Mouse (Mus musculus) neutrophil, adult 5-6 weeks (primary cell): ENCODE results near the gene Scarb2. TPM values are rescaled to one million over a fixed set of nuclear protein-coding genes. Genes with fewer than 3 reads are reported as not detected.

Experiments used
- ATAC-seq: fragments of 151-379, 151-347 bp; 2 replicates; pipeline ENCODE4 v1.8.0; 2017; ENCODE audit warnings: mild to moderate bottlenecking, moderate TSS enrichment; ENCODE audit not compliant: insufficient number of reproducible peaks, poor library complexity, low FRiP score, severe bottlenecking; ENCODE audit errors: extremely low read depth
- total RNA-seq: library from RNA; stranded (forward); fragments of 200-1000 nt; gene quantifications from 2 replicates; pipeline ENCODE4 v1.2.3, GENCODE M21; 2017

Scarb2 gene
- total RNA-seq, 1 experiment from 2014 or later, result 64.9 TPM

DNA sequence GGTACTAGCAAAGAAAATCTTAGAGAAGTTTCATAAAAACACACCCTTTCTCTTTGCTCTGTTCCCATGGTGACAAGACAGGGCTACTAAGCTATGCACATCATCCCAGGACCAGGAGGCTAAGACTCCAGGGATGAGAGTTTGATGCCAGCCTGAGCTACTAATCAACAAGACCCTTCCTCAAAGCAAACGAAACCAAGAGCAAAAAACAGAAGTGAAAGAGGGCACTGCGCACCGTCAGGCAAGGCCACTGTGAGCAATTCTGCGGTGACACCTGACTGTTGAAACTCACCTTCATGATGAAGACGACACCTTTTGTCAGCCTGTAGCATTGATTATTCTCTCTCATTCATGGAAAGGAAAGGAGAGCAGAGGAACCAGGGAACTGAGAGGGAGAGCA is 53.8 kb downstream of the Scarb2 start:
- ATAC-seq, result no peak

DNA sequence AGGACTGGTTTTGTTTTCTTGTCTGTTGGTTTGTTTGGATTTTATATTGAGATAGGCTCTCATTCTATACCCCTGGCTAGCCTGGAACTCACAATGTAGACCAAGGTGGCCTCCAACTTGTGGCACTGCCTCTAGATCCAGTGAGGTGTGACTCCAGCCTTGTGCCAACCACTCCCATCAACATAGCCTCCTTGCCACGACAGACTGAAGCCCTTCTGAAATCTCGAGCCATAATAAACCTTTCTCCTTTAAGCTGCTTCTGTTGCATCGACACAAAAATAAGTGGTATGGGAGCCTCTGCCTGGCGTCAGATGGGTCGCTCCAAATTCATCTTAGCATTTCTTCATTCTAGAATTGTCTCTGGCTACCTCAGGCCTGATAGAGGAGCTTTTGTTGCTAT is 59.9 kb downstream of the Scarb2 start:
- no peak for ATAC-seq

DNA sequence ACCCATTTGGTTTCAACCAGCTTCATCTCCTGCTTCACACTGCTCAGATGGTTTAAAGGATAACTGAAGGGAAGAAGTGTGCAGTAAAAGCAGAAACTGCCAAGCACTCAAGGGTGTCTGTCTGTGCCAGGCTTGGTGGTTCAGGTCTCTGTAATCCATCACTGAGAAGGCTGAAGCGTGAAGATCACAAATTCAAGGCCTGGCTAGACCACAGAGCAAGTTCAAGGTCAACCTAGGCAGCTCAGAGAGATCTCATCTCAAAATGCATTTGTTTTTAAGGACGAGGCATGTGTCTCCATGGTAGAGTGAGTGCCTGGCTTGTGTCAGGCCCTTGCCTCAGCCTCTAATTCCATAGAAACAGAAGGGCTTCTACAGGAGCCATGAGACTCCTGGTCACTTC is 61.6 kb downstream of the Scarb2 start:
- ATAC-seq, result no peak

DNA sequence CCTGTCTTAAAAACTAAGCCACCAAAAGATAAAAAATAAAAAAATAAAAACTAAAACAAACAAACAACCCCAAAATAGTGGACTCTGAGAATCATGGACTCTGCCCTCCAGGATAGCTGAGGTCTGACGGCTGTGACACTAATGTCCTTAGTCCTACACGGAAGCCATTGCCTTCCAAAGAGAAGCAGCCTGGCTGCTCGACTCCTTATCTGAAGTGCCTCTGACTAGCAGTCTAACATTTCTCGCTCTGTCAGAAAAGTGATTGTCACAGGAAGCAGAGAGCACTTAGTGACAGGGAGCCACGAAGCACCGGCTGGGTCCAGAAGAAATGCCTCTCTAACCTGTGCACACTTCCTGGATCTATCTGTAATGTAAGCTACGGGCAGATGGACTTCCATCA is 63.7 kb downstream of the Scarb2 start:
- ATAC-seq, result no peak

DNA sequence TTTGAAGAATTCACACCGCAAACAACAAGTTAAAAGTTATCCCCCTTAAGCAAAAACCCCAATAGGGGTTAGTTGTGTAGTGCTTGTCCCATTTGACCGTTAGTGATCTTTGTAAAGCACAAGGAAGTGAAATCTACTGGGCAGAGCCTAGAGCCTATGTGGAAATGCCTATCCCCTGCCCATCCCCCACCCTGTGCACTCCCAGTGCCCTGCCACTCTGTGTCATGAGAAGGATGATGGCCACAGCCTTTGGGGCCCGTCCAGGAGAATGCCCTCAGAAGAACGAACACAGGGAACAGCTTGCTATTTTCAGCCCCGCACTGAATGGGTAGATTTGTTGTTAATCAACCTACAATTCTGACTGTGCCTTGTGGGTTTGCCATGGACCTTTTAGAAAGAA is 65.1 kb downstream of the Scarb2 start:
- peak; percentile 27; the same call in 1 of the 2 replicates for ATAC-seq

DNA sequence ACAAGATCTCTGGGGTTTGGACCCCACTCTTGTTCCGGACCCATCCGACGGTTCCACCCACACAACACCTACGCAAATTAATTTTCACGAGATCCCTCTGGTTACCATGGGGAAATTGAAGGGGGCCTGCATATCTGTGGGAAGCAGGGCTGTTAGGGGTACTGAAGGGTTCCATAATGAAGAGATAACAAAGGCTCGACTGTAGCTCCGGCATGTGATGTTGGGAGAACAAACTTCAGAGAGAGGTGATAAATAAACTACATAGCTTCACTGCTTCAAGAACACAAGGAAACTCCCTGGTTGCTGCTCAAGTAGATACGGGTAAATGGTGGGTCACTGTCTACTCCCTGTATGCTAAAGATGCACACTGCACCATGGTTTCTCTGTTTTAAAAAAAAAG is 68.1 kb downstream of the Scarb2 start:
- ATAC-seq, result no peak

DNA sequence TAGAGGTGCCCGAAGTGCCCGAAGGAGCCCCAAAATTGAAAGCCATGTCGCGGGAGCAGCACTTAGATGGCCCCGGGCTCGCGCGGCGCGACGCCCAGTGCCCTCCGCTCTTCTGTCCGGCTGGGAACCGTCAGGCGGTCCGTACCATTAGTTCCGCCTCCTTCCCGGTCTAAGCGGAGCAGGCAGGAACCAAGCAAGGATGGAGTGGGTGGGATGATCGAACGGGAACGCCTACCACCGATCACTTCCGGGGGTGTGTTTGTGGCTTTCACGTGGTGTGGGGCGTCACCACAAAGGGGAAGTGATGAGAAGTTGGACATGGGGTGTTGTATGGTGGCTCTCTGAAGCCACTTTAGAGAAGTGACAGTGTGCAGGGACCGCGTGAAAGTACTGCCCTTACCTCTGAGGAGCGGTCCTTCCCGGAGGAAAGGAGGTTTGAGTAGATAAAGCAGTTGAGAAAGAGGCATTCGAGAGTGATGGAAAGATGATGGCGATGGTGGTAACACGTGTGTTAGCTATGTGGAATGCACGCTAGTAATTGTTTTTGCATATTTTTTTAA is 71.5 kb downstream of the Scarb2 start, which contains the start of gene Nup54:
Gene Nup54 (minus strand): TSS at position 195 of the 560 bp plus-strand sequence.
- ATAC-seq, result peak; percentile 98

DNA sequence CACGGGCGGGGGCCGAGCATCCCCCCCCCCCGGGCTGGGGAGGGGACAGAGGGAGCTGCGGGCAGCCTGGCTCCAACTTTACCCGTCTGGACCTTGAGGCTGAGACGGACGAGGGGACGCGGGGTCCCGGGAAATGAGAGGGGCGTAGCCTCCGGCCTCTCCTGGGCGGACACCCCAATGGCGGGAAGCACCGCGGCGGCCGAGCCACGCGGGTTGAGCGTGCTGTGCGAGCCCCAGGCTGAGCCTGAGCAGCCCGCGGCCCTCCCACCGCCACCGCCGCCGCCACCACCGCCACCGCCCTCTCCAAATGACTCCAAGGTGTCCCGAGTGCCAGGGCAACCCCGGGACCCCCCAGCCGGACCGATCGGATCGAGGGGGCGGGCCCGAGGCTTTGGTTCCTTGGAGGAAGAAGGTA is 72.1 kb downstream of the Scarb2 start:
- no peak for ATAC-seq

DNA sequence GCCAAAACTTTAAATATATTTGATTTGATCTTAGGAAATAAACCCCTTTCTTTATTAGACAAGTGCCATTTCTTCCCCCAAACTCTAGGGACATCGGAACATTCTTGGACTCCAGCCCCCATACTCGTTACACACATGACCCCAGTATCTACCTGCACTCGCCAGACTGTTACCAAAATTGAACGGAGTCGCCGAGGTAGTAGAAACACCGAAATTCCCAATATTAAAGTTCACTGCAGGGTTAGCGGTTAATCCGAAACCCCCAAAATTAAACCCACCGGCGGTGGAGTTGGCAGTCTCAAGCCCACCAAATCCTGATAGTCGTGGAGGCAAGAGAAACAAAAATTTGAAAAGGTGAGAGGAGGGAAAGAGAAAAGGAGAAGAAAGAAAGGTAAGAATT is 72.6 kb downstream of the Scarb2 start:
- ATAC-seq, result no peak

DNA sequence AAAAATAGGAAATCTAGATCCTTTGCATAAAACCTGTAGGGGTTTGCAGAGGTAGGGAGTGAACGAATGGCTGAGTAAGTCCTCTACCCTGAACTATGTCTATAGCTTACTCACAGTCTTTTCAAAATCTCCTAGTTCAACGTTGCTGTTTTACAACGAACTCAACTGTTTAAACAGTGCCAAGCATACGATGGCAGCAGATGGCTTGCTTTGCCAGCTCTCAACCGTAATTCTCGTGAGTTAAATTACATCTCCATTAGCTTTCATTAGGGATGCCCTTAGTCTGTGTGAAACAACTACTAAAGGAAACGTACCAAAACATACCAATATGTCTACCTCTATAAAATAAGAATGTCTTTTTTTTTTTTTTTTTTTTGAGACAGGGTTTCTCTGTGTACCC is 75.0 kb downstream of the Scarb2 start:
- ATAC-seq, result no peak

DNA sequence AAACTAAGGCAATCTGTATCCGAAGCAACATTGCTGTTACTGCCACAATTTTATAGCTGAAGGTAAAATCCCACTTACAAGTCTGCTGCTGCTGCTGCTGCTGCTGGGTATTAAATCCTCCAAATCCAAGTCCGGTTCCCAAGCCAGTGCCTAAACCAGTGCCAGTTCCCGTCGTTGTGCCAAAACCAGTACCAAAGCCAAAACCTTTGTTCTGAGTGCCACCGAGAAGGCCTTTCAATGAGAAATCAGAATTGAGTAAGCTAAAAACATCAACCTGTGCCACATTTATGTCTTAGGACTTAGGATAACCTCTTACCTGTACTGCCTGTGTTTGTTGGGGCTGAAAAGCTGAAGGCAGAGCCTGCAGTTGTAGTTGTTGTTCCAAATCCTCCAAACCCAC is 75.9 kb downstream of the Scarb2 start:
- ATAC-seq, result no peak

DNA sequence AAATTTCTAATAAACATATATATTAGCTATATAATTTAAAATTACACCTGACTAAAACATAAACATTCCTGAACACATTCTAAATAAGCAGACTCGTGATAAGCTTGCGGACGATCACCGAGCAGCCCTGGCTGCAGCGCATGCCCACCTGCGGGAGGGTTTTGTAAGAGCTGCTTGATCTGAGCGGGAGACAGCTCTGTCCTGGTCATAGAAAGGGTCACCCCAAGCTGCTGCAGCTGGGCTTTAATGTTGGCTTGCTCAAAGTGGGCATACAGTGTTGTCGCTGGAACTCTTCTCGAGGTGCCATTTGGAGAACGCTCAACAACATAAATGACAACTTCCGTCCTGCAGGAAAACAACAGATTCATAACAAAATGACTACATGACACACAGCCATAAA is 82.5 kb downstream of the Scarb2 start:
- ATAC-seq, result no peak

DNA sequence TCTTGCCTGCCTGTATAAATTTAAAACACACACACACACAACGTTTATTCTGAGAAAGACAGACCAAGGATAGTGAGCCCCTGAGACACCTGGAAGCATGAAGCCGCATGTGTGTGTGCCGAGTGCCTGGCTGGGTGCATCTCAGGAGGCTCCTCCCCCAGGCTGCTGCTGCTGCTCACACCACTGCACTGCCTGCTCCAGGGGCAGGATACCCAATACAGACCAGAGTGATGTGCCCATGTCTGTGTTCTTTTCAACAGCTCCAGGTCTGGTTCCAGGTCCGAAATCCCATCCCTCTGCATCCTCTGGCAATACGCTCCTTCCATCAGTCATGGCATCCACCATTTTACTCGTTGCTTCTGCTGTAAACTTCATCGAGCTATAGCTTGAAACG is 92.7 kb downstream of the Scarb2 start:
- ATAC-seq, result no peak

DNA sequence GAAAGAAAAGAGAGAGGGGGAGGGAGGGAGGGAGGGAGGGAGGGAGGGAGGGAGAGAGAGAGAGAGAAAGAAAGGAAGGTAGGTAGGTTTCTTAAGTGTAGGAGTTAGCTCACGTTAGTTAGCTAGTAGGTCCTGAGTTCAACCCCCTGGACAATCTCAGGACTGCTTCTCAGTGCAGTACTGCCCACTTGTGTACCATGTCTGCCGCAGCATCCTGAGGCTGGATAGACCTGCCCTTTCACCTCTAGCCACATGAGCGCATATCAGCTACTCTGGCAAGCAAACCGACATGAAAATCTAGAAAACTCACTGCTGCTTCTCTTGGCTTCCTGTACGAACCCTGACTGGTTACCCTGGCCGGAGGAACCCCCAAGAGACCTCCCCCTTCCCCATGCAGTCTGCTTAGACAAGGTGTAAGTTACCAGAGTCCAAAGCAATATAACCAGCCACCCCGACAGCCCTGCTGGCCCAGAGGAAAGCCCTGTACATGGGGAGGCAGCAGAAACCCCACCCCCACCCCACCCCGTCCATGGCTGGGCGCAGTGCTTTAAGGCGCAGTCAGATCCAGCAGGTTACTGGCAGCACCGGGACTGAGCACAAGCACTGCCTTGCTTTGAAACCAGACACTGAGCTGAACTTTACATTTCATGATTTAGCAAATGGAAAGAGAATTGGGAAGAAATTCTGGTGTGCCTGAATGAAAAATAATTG is 93.2 kb downstream of the Scarb2 start:
- no peak for ATAC-seq

DNA sequence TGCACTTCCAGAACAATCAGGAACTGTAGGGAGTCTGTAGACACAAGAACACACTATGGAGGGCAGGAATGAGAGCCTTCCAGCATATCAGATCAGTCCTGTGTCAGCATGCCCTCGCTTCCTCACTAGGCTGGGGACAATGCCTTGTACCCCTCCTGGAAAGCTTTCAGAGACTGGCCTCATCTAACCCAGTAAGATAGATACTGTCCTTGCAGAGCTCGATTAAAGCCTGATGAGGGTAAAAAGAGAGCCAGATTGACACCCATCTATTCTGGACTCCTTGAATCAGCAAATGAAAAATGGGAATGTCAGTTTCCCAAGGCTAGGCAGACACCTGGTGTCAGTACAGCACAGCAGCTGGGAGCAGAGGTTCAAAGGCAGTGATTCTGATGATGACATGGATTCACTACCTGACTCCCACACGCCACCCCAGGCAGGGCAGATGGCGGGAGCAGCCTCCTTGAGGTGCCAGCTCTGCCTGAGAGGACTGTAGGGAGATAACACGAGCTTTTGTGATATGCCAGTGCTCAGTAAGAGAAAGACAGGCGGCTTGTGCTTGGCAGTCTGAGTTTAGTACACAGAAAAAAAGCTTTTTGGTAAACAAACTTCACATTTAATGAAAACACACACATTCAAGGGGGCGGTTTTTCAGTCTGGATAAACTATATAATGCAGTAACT is 95.0 kb downstream of the Scarb2 start:
- no peak for ATAC-seq

DNA sequence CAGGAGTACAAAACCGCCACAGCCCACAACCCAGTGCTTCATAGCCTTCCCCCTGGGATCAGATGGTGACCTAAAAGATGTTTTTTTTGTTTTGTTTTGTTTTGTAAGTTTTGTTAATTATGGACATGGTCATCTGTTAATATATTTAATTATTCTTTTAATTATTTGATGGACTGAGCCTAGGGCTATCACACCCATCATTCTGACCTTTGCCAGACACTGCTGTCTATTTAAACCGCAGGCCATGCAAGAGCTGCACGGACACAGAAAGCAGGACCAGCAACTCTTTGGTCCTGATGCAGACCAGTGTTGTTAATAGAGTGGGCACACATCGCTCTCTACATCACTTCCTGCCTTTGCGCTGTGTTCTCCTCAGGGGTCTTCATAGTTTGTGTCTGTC is 96.1 kb downstream of the Scarb2 start:
- ATAC-seq, result no peak

DNA sequence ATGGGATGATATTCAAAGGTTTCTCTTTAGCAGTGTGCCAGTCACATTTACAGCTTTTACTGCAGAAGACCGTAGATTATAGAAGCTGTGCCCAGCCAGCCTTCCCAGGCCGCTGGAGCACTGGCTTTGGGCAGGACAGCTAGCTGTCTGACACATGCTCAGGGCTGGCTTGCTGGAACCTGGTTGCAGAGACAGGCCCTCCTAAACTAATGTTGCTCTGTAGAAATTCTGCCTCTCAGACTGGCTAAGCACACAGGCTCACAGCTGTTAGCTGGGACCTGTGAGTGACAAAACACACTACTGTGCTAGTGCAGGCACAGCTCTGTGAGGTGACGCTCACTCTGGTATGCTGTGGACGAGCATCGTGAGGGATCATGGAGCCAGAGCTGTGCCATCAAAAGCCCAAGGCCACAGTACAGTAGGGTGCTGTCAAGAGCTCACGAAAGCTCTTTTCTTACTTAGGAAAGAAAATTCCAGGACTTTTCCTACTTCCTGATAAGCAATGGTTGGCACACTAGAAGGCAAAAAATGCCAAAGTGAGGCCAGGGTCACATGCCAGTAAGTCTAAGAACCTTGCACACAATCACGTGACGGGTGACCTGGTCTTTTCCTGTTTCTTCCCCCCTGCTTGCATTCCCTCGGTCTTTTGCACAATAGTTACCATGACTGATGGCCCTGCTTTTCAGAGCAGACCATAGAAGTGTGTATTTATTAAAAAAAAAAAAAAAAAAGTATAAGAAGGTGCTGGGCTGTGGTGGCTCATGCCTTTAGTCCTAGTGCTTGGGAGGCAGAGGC is 97.1 kb downstream of the Scarb2 start:
- no peak for ATAC-seq

DNA sequence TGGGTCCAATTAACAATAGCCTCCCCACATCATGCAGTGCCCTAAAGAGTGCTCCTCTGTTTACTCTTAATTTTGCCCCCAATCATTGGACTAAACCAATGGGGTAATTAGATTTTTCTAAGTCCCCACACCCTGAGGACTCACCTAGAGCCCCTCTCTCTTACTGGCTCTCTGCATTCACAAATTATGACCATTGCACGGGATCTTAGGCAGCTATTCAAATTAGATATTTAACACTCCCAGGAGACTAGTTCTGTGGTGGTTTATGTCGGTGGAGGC is 102.3 kb downstream of the Scarb2 start:
- no peak for ATAC-seq

DNA sequence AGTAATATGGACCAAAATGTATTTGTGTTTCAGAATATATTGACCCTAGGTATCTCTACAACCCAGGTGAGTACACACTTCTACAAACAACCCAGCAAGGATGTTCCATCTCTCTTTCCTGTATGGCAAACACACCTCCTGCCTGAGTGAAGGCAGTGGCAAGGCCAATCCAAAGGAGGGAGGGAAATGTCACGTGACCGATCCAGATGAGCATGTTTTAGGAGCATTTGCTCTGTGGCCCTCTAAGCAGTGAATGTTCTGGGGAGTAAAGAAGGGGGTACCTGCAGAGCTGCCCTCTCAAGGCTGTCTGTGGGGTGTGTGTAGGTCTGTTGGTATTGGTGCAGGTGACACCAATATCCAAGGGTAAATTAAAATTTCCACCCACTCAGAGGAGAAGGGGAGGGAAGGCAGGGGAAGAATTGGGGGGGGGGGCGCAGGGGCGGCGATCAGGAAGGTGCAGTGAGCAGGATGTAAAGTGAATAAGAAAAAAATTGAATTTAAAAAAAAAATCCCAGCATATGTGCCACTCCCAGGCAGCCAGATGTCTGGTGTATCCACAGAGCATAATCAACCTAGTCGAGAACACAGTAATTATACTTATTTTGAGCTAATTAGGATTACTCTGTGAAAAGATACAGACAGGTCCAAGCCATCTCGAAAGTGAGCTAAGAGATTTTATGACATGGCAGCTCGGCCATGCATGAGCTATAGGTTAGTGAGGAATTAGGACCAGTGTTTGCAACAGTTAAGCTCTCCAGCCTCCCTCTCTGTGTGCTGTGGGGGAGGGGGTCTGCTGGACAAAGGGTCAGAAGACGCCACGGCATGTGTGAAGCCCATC is 102.9 kb downstream of the Scarb2 start:
- no peak for ATAC-seq
